Mouse (Mus musculus): ENCODE results near the gene Galr2. TPM values are rescaled to one million over a fixed set of nuclear protein-coding genes. Genes with fewer than 3 reads are reported as not detected.
A peak's percentile ranks its signal among the peaks of the same experiment; 100 is the strongest.

Galr2 gene
- total RNA-seq, 2 experiments from 2014 or later: 0.15 to 0.36 TPM

DNA sequence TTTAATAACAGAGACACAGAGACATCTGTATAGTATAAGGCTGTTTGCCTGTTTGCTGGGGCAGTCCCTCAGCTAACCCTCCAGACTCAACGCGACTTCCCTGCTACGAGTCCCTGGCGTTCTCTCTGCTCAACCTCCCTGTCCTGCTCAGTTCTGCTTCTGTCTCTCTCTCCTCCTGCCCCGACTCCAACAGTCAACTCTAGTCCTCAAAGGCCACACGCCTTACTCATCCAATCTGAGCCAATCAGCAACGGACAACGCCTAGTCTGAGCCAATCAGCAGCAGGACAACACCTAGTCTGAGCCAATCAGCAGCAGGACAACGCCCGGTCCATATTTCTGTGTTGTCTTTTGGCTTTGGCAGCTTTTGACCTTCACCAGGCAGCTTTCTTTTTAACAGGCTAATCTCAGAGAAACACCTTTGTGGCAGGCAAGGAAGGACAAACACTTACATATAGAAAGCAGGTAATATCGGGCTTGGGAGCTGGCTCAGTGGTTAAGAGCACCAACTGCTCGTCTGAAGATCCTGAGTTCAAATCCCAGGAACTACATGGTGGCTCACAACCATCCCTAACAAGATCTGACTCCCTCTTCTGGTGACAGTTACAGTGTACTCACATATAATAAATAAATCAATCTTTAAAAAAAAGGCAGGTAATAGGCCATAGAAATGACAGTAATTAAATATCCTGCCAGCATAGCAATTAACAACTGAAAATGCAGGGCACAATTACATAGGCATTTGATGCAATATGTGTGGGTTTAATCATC lies 27.2 kb downstream of the Galr2 start:
- no peak for DNase-seq

DNA sequence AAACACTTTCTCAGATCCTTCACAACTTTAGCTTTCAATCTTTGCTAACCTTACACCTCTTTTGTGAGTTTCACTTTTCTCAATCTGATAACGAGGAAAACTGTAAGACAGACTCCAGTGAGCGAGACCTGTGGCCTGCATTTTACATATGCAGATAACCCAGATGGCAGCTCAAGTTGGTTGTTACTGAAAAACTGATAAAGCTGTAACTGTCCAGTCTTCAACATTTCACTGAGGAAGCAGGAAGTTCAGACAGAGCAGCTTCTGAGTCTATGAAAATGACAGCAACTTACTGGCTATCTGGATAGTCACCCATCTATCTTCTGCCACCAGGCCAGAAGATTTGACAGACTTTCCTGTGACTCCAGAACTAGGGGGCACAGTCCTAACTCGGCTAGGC lies 28.9 kb downstream of the Galr2 start:
- DNase-seq: no peak

DNA sequence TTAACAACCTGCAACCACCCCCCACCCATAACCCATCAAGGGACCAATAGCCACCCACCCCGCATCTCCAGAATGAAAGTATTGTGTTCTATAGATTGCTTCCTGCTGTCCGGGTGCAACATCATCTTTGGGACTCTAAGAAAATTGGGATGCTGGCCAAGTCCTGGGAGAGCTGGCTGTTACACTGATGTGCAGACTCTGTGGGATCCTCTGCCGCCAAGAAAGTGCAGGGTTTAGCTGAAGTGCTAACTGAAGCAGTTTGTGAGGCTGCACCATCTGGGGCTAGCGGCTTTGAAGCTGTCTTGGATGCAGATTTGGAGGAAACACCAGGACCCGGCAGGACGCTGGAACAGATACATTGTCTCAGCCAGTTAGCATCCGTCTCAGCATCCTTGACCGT lies 30.4 kb downstream of the Galr2 start:
- DNase-seq: no peak

DNA sequence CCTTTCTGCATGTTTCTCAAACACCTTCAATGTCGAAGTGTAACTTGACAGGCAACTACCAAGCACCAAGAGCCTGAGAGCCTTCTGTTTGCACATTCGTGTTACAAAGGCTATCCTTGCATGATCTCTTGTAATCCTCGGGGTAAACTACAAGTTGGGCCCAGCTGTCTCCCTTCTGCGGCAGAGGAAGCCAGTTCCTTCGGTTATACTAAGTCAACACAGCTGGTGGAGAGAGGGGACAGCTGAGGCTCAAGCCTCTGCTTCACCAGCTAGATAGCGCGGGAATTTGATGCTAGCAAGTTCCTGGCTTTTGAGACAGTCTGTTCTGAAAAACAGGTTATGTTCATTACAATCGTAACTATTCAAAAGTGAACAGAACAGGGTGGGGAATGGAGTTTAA lies 31.6 kb downstream of the Galr2 start:
- no peak for DNase-seq

DNA sequence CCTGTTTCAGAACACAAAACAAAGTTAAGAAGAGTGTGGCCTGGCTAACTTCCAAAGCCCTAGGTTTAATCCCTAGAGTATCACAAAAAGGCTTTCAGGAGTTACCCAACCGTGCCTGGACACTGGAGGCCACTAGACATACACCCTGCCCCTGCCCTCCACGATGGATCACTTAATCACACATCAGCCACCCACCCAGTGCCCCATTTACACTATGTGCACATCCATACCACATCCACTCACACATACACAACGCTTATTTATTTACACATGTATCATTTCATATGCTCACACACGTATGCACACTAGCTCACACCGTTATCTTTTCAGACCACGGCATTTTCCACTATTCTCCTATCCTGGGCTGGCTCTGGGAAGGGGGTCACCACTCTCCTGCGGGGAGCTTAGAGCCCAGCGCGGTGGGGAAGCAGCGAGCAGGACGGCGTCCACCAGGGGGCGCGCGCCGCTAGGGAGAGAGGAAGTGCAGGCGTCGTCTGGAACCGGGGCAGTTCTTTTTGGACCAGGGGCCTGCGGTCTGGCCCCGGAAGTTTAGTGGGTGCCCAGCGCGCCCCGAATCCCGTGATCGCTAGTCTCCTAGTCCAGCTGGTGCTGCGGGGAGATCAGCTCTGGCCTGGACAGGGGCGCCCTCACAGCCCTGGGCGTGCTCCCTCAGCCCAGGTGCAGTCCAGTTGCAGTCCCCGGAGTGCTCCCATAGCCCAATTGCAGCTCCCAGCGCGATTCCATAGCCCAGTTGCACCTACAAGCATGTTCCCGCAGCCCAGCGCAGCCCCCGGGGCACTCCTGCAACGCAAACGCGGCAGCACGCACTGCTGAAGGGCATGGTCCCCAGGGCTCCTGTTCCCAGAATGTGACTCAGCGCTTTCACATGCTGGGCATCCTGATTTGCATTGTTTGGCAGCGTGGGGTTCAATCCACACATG lies 38.2 kb downstream of the Galr2 start:
- DNase-seq: peak; percentile 96

DNA sequence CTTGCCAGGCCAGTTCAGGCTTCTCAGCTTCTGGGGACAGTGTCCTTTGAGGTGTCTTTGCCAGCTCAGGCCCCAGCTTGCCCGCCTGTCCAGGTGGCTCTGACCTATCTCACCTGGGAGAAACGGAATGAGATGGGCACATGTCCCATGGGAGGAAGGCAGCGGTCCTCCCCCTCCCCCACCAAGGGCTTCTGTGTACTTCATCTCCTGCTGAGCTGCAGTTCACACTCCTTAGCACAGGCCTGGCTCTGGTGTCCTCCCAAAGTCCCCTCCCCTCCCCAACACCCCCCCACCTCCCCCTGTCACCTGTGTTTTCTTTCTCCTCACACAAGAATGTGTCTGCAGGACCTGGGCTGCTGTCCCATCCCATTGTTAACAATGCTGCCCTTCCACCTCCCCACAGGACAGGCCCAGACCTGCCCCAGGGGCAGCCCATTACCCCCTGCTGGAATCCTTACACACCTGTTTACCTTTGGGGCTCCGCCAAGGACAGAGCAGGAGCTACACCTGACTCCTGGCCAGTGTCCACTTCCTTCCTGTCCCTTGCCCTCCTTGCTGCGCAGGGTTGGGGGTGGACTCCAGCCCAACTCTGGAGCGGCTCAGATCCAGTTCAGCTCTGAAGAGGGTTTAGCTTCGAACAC lies 46.3 kb downstream of the Galr2 start:
- DNase-seq: no peak

DNA sequence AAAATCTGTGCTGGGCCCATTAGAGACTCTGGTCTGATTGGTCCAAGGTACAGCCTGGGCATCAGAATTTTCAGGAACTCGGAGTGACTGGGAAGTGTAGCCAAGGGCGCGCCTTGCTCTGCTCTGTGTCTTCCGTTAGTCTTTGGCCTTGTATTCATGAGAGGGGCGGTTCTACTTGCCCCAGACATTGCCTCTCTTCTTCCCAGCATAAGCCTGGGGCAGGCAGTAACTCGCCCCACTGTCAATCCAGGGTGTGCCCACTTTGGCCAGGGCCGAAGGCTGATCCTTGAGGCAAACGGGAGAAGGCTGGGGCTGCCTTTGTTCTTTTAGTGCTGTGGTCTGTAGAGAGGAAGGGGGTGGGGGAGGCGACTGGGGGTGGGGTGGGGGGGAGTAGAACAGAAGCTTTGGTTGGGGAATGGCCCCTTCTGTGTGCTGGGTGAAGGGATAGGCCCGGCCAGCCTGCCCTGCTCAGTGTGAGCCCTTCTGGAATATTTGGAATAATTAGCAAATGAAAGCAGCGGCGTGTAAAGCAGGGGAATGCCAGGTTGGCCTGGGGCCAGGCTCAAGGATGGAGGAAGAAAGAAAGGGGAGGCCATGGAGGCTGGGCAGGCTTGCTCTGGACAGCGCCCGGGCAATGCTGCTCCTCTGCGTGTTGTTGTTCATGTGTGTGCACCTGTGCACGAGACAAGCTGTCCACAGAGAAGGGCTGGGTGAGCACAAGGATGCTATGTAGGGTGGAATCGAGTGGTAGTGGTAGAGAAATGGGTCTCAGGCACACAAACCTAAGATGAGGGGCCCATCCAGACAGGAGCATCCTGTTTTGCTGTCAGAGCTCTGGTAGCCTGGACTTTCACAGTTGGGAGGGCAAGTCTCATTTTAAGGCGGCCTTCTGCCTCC lies 48.8 kb downstream of the Galr2 start:
- no peak for DNase-seq

DNA sequence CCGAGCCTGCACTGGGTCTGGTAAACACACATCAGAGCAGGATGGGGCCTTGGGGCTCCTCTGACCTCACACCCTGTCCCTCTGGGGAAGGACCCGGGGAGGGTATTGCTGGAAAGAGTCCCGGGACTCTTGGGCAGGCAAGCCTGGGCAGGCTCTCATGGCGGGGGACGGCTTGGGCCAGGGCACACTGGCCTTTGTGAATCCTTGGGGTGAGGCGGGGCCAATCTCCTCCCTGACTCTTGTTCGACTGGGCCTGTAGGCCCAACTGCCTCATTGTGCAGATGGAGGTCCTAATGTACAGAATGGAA lies 49.4 kb downstream of the Galr2 start:
- DNase-seq: no peak

DNA sequence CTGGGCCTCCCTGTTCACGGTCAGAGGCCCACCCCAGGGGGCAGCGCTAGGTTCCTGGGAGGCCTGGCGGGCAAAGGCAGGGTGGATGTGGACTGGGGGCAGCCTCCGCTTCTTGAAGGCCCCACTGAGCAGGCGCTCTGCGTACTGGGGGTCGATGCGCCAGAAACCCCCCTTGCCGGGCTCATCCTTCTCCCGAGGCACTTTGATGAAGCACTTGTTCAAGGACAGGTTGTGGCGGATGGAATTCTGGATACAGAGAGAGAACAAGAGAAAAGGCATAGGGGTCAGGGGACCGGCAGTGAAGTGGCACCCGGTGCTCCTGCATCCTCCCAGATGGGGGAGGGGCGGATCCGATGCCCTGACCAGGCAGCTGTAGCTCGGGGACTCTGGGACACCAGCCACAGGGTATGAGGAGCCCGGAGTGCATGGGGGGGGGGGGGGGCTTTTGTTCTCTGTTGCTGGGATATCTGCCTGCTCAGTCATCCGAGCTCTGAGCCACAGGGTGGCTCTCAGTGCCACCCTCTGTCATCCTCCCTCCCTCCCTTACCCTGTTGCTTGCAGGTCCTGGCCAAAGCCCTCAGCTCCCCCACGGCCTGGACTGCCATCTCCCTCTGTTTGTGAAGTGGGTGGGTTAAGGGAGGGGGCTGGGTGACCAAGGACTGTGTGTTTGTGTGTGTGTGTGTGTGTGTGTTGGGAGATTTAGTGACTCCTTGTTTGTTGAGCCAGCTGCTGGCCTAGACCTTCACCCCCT lies 51.7 kb downstream of the Galr2 start:
- DNase-seq: no peak

DNA sequence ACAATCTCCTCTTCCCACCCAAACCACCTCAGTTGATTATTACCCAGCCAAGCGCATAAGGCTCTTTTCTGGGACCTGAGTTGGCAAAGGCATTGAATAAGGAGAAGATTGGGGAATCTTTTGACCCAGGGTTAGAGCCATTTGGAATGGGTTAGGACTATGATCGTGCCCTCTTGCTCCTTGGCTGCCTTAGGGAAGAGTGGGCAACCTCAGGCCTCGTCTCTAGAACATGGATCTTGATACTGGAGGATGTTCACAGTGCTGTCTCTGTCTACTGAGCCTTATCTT lies 52.2 kb downstream of the Galr2 start:
- no peak for DNase-seq

Other genes starting within 250 kb of the Galr2 start
- 1 to 10 TPM; 2.3 to 2.7 TPM for gene Unc13d, start 203.0 kb upstream of the Galr2 start, total RNA-seq (2021)
- 100 to 1,000 TPM; 103 to 110 TPM for gene Wbp2, start 193.9 kb upstream of the Galr2 start, total RNA-seq (2021)
- 10 to 100 TPM; 23.2 to 24.5 TPM for gene Trim47, start 153.7 kb upstream of the Galr2 start, total RNA-seq (2021)
- 1 to 10 TPM; 6.3 to 8.1 TPM for gene Trim65, start 149.8 kb upstream of the Galr2 start, total RNA-seq (2021)
- 10 to 100 TPM; 86.8 to 94.1 TPM for gene Mrpl38, start 142.1 kb upstream of the Galr2 start, total RNA-seq (2021)
- gene Fbf1, start 112.8 kb upstream of the Galr2 start, total RNA-seq (2021): 10 to 100 TPM; 26.5 to 34.4 TPM
- 10 to 100 TPM; 17.8 to 24.4 TPM for gene Ten1, start 82.1 kb upstream of the Galr2 start, total RNA-seq (2021)
- 100 to 1,000 TPM; 177 to 242 TPM for gene Acox1, start 81.9 kb upstream of the Galr2 start, total RNA-seq (2021)
- gene Evpl, start 42.9 kb upstream of the Galr2 start, total RNA-seq (2021): 1 to 10 TPM; 1.4 to 1.7 TPM
- 10 to 100 TPM; 63.3 to 64.9 TPM for gene Srp68, start 6.7 kb upstream of the Galr2 start, total RNA-seq (2021)
- gene Exoc7, start 26.3 kb downstream of the Galr2 start, total RNA-seq (2021): 10 to 100 TPM; 57.0 to 70.2 TPM
- under 1 TPM; 0.18 to 0.30 TPM for gene Foxj1, start 54.5 kb downstream of the Galr2 start, total RNA-seq (2021)
- 10 to 100 TPM; 11.2 to 16.5 TPM for gene Rnf157, start 132.1 kb downstream of the Galr2 start, total RNA-seq (2021)
- 10 to 100 TPM; 47.9 to 51.1 TPM for gene Ubald2, start 153.2 kb downstream of the Galr2 start, total RNA-seq (2021)
- not detected for gene Qrich2, start 185.3 kb downstream of the Galr2 start, total RNA-seq (2021)
- 10 to 100 TPM; 68.0 to 80.1 TPM for gene Prpsap1, start 213.3 kb downstream of the Galr2 start, total RNA-seq (2021)
- gene Sphk1, start 250.0 kb downstream of the Galr2 start, total RNA-seq (2021): 1 to 10 TPM; 3.0 to 5.1 TPM

All from adrenal gland, postnatal 10 days (tissue).